ENCODE assay signal across 13 mouse cellular contexts in the genomic region with DNA sequence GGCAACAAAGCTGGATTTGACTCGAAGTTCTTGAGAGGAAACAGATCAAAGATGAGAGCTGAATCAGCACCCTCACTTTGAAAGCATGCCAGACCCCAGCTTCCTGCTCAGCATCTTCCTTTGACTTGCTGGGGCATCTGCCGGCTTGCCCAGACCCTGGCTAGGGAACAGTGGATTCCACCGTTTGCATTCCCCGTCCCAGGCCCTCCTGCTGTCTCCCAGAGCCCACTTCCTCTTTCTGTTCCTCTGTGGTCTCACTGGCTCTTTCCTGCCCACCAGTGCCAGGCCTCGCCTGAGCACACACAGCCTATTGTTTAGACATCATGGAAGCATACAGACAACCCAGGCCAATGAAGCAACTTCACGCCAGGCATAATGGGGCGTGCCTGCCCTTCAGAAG. TPM values are rescaled to one million over a fixed set of nuclear protein-coding genes. Genes with fewer than 3 reads are reported as not detected.
A peak's percentile ranks its signal among the peaks of the same experiment; 100 is the strongest.
DNase-seq lines count a peak whose midpoint lies in the region; ATAC-seq lines count a peak whose summit lies in the region.
"Had no signal": no experiment of that assay in that cellular context is flagged by ENCODE, and none has a peak within 500 bp of the region (broad histone marks: within the 10 kb centered on the region; RNA-seq: fewer than 3 reads in every experiment).

No protein-coding gene starts in this region.

- H3K4me2 ChIP-seq in limb, embryonic 15.5 days: no peak overlapping the region
- H3K4me2 ChIP-seq: heart, embryonic 11.5 days; liver, embryonic 13.5 days; neural tube, embryonic 12.5 days had no signal

- no peak for ATAC-seq in limb, embryonic 15.5 days (ENCODE audit: insufficient number of reproducible peaks, low FRiP score, low TSS enrichment, low read depth)

- H3K4me1 ChIP-seq in limb, embryonic 15.5 days: peaks cover 4% of the 10 kb centered on the region; the same call in 1 of the 2 replicates
- peaks cover 5% of the 10 kb centered on the region; the same call in 1 of the 2 replicates for H3K4me1 ChIP-seq in limb, embryonic 10.5 days

- no peak for DNase-seq in limb, embryonic 10.5 days (ENCODE audit: low spot score)
- DNase-seq in CD4-positive, CD25-positive, alpha-beta regulatory T cell, adult 2 months (ENCODE audit: low read depth, low spot score): peak; percentile 43
- DNase-seq in brain, adult 2 months (ENCODE audit: low read depth, low spot score): peak; percentile 59
- DNase-seq in naive thymus-derived CD4-positive, alpha-beta T cell, adult 2 months (ENCODE audit: low read depth): peak; percentile 61
- no peak for DNase-seq in kidney, adult 11 months
- no peak for DNase-seq in right cerebral cortex, postnatal 36 days (ENCODE audit: low spot score in 2 of 2)
- no peak for DNase-seq in heart, postnatal 4 days
- DNase-seq: cerebellum, adult 8-10 months; liver, embryonic 13.5 days had no signal

- no peak overlapping the region for H3K4me3 ChIP-seq in limb, embryonic 15.5 days
- H3K4me3 ChIP-seq in limb, embryonic 10.5 days: no peak overlapping the region
- H3K4me3 ChIP-seq: liver, embryonic 13.5 days; neural tube, embryonic 12.5 days had no signal

- H3K27me3 ChIP-seq in limb, embryonic 15.5 days: no peaks in the 10 kb centered on the region
- no peaks in the 10 kb centered on the region for H3K27me3 ChIP-seq in limb, embryonic 10.5 days (ENCODE audit: low read depth, poor library complexity, severe bottlenecking)
- H3K27me3 ChIP-seq: liver, embryonic 13.5 days; neural tube, embryonic 12.5 days had no signal

- no peak overlapping the region for H3K9ac ChIP-seq in limb, embryonic 15.5 days
- H3K9ac ChIP-seq: liver, embryonic 13.5 days; neural tube, embryonic 12.5 days had no signal

- H3K9me3 ChIP-seq in limb, embryonic 15.5 days: no peaks in the 10 kb centered on the region
- H3K9me3 ChIP-seq in limb, embryonic 10.5 days (replicated peaks): no peaks in the 10 kb centered on the region
- H3K9me3 ChIP-seq: liver, embryonic 13.5 days; neural tube, embryonic 12.5 days had no signal

- H3K36me3 ChIP-seq in limb, embryonic 15.5 days: peaks cover 41% of the 10 kb centered on the region
- H3K36me3 ChIP-seq in limb, embryonic 10.5 days: peaks cover 88% of the 10 kb centered on the region
- H3K36me3 ChIP-seq: liver, embryonic 13.5 days; neural tube, embryonic 12.5 days had no signal

- WGBS in limb, embryonic 15.5 days: 56% methylated on average over 7 of the region's 7 CpGs
- 67% methylated on average over 7 of the region's 7 CpGs for WGBS in limb, embryonic 10.5 days

- H3K27ac ChIP-seq in limb, embryonic 15.5 days: 0 out of 2 replicates have a peak overlapping the region, but pooled peaks have one; percentile 22
- H3K27ac ChIP-seq in limb, embryonic 10.5 days: no peak overlapping the region
- H3K27ac ChIP-seq: liver, embryonic 13.5 days; neural tube, embryonic 12.5 days had no signal

RNA-seq across cellular contexts. Expression of a gene that starts 7.4 kb away (rescaled TPM):
- 296 and 333 TPM in 2 replicates for polyA plus RNA-seq in limb, embryonic 15.5 days (2015; fragmentation: Nextera tagmentation; extraction: Ambion mirVana)
- polyA plus RNA-seq in limb, embryonic 10.5 days (2016; fragmentation: Nextera tagmentation; extraction: Ambion mirVana): 214 and 217 TPM in 2 replicates
- total RNA-seq in heart, postnatal 4 days (2021): 10 to 100 TPM; 12.7 to 16.9 TPM

RNA-seq across cellular contexts. Expression of a gene that starts 24.3 kb away (rescaled TPM):
- 0.12 and 1.6 TPM in 2 replicates for polyA plus RNA-seq in limb, embryonic 15.5 days (2015; fragmentation: Nextera tagmentation; extraction: Ambion mirVana)
- 0.36 TPM in 1 of 2 replicates, not detected in the other for polyA plus RNA-seq in limb, embryonic 10.5 days (2016; fragmentation: Nextera tagmentation; extraction: Ambion mirVana)
- under 1 TPM in 1 of 2 experiments, not detected in 1; 0.11 TPM for total RNA-seq in heart, postnatal 4 days (2021)
- polyA plus RNA-seq: forebrain, embryonic 11.5 days had no signal

RNA-seq across cellular contexts. Expression of a gene that starts 39.4 kb away (rescaled TPM):
- 5.8 and 6.5 TPM in 2 replicates for polyA plus RNA-seq in limb, embryonic 15.5 days (2015; fragmentation: Nextera tagmentation; extraction: Ambion mirVana)
- polyA plus RNA-seq in limb, embryonic 10.5 days (2016; fragmentation: Nextera tagmentation; extraction: Ambion mirVana): 5.6 and 6.6 TPM in 2 replicates
- 1 to 10 TPM; 5.2 to 6.0 TPM for total RNA-seq in heart, postnatal 4 days (2021)

RNA-seq across cellular contexts. Expression of a gene that starts 46.4 kb away (rescaled TPM):
- polyA plus RNA-seq in limb, embryonic 15.5 days (2015; fragmentation: Nextera tagmentation; extraction: Ambion mirVana): 28.2 and 30.8 TPM in 2 replicates
- 9.2 and 9.8 TPM in 2 replicates for polyA plus RNA-seq in limb, embryonic 10.5 days (2016; fragmentation: Nextera tagmentation; extraction: Ambion mirVana)
- total RNA-seq in heart, postnatal 4 days (2021): 1 to 10 TPM; 6.1 to 6.7 TPM

Comparison
In these comparisons a context has a peak if more than half of its experiments do, and no peak if none do; other contexts are left out.
1. DNase-seq: peak in CD4-positive, CD25-positive, alpha-beta regulatory T cell, adult 2 months (single experiment), brain, adult 2 months (single experiment) and naive thymus-derived CD4-positive, alpha-beta T cell, adult 2 months (single experiment); none in limb, embryonic 10.5 days (single experiment), kidney, adult 11 months (single experiment), right cerebral cortex, postnatal 36 days (0 of 2) and heart, postnatal 4 days (single experiment).